In genomic region chr14:61863475-61863874, GRCm38 (mm10) we compare ENCODE assay signal across 17 mouse cellular contexts.
DNase-seq lines count a peak whose midpoint lies in the region; ATAC-seq and TF ChIP-seq lines count a peak whose summit lies in the region.
"Had no signal": no experiment of that assay in that cellular context is flagged by ENCODE, and none has a peak within 500 bp of the region (broad histone marks: within the 10 kb centered on the region; RNA-seq: fewer than 3 reads in every experiment).

No protein-coding gene starts in this region.

- DNase-seq in gastrocnemius, postnatal 14 days, result peak; percentile 32
- DNase-seq in gastrocnemius, postnatal 4 days (ENCODE audit: low spot score in 2 of 2), result no peak
- DNase-seq in lung, postnatal 0 days (ENCODE audit: low spot score), result peak; percentile 34
- no peak for DNase-seq in lung, postnatal 4 days
- no peak for DNase-seq in ES-E14 (ENCODE audit: low read depth, low spot score)
- DNase-seq in fibroblast of lung, adult 2 months (ENCODE audit: low read depth), result peak; percentile 64
- DNase-seq in frontal cortex, postnatal 10 days (ENCODE audit: low spot score in 2 of 2), result no peak
- DNase-seq: cerebellum, adult 11 months; kidney, postnatal 10 days; left cerebral cortex, postnatal 4 days had no signal

- no peaks in the 10 kb centered on the region for H3K27me3 ChIP-seq in lung, postnatal 0 days (replicated peaks; ENCODE audit: insufficient read depth, low read length)
- H3K27me3 ChIP-seq: forebrain, embryonic 13.5 days; liver, embryonic 12.5 days; midbrain, embryonic 15.5 days had no signal

- H3K4me1 ChIP-seq in lung, postnatal 0 days (ENCODE audit: insufficient read depth, low read depth, low read length), result no peaks in the 10 kb centered on the region
- peaks cover 2% of the 10 kb centered on the region in 2 experiments; a peak in 3 of 4 replicates for H3K4me1 ChIP-seq in ES-E14 (ENCODE audit: control insufficient read depth in 2 of 2, insufficient read depth in 2 of 2, low read length in 2 of 2, poor library complexity in 1 of 2)
- H3K4me1 ChIP-seq: forebrain, embryonic 13.5 days; hindbrain, embryonic 10.5 days; liver, embryonic 12.5 days; midbrain, embryonic 15.5 days had no signal

- ATAC-seq in lung, postnatal 0 days, result no peak
- ATAC-seq in frontal cortex, adult (ENCODE audit: low TSS enrichment), result no peak
- ATAC-seq: CD4-positive, CD25-positive, alpha-beta regulatory T cell, adult 4 months; forebrain, embryonic 13.5 days; inflammation-experienced regulatory T-cells, adult 6 months; liver, embryonic 12.5 days; midbrain, embryonic 15.5 days had no signal

- no peak overlapping the region for H3K4me2 ChIP-seq in lung, postnatal 0 days (replicated peaks; ENCODE audit: low read depth, low read length)
- H3K4me2 ChIP-seq: forebrain, embryonic 13.5 days; liver, embryonic 12.5 days; midbrain, embryonic 15.5 days had no signal

- no peak overlapping the region for H3K4me3 ChIP-seq in lung, postnatal 0 days (ENCODE audit: low read depth, low read length)
- no peak overlapping the region for H3K4me3 ChIP-seq in ES-E14 (ENCODE audit: insufficient read depth in 1 of 2, low read depth in 1 of 2, low read length in 2 of 2, poor library complexity in 1 of 2, severe bottlenecking in 1 of 2)
- H3K4me3 ChIP-seq: forebrain, embryonic 13.5 days; hindbrain, embryonic 10.5 days; liver, embryonic 12.5 days; midbrain, embryonic 15.5 days had no signal

- H3K9me3 ChIP-seq in lung, postnatal 0 days (ENCODE audit: low read length), result no peaks in the 10 kb centered on the region
- no peaks in the 10 kb centered on the region for H3K9me3 ChIP-seq in ES-E14 (ENCODE audit: control insufficient read depth, insufficient read depth, low read depth, low read length)
- H3K9me3 ChIP-seq: forebrain, embryonic 13.5 days; hindbrain, embryonic 10.5 days; liver, embryonic 12.5 days; midbrain, embryonic 15.5 days had no signal

- no peak overlapping the region for H3K27ac ChIP-seq in lung, postnatal 0 days (ENCODE audit: low read length)
- H3K27ac ChIP-seq in ES-E14 (ENCODE audit: insufficient read depth, low read depth, low read length, poor library complexity, severe bottlenecking), result no peak overlapping the region
- H3K27ac ChIP-seq: forebrain, embryonic 13.5 days; hindbrain, embryonic 10.5 days; liver, embryonic 12.5 days; midbrain, embryonic 15.5 days had no signal

- WGBS in lung, postnatal 0 days, result 53% methylated on average over 2 of the region's 2 CpGs

- in situ Hi-C loops in ES-E14 (cut with MboI; ENCODE audit: low sequenced_read_pairs in 2 of 2, unreplicated experiment in 2 of 2), result no loop called here

- no peak for TF ChIP-seq EP300 in lung, postnatal 0 days (IDR thresholded peaks at IDR 0.05)

- no peak overlapping the region for H3K9ac ChIP-seq in lung, postnatal 0 days (replicated peaks; ENCODE audit: low read depth)
- no peak overlapping the region for H3K9ac ChIP-seq in ES-E14 (ENCODE audit: insufficient read depth, low read depth, low read length, poor library complexity, severe bottlenecking)
- H3K9ac ChIP-seq: forebrain, embryonic 13.5 days; liver, embryonic 12.5 days; midbrain, embryonic 15.5 days had no signal

- H3K36me3 ChIP-seq in lung, postnatal 0 days (ENCODE audit: insufficient read depth, low read length), result no peaks in the 10 kb centered on the region
- no peaks in the 10 kb centered on the region for H3K36me3 ChIP-seq in ES-E14 (ENCODE audit: control insufficient read depth, insufficient read depth, low read length, poor library complexity, severe bottlenecking)
- H3K36me3 ChIP-seq: hindbrain, embryonic 10.5 days; liver, embryonic 12.5 days; midbrain, embryonic 15.5 days had no signal

- intact Hi-C loops in gastrocnemius, postnatal 14 days (cut with DNase I; ENCODE audit: low total_unique reads), result no loop called here

- no peak for TF ChIP-seq CTCF in lung, postnatal 0 days (IDR thresholded peaks at IDR 0.05)

TF ChIP-seq in ES-E14, 5 proteins besides CTCF, POLR2A, EP300 and RAD21:
- no peak for TF ChIP-seq ZC3H11A (IDR thresholded peaks at IDR 0.05; ENCODE audit: borderline replicate concordance, low read depth, low read length)
- peak; percentile 81 for TF ChIP-seq MAFK (IDR thresholded peaks at IDR 0.05; ENCODE audit: insufficient read depth, low read depth, low read length)

Comparison
In these comparisons a context has a peak if more than half of its experiments do, and no peak if none do; other contexts are left out.
1. DNase-seq: peak in gastrocnemius, postnatal 14 days (single experiment), lung, postnatal 0 days (single experiment) and fibroblast of lung, adult 2 months (single experiment); none in gastrocnemius, postnatal 4 days (0 of 2), lung, postnatal 4 days (0 of 2), ES-E14 (single experiment) and frontal cortex, postnatal 10 days (0 of 2).